ENCODE assay signal across 32 mouse cellular contexts in the genomic region with DNA sequence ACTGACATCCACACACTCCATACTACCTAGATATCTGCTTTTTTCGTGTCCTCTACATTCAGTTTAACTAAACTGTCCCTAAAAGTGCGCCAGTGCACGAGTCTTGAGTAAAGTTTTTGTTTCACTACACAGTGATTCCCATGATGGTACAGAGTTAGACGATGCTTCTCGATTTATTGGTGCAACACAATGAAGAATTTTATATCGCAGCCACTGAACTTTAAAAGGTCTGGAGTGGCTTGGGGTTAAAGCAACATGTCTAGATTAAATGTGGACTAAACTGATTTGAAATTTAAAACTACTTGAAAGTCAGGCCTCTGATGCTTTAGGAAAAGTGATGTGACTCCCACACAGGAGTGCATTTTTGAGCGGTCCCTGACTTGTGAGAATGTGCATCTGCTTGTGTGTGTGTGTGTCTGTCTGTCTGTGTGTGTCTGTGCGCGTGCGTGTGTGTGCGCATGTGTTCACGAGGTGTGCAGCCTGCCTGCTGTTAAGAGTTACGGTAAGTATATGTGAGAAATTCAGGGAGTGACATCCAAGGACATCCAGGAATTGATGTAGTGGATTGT.
"Had no signal": no experiment of that assay in that cellular context is flagged by ENCODE, and none has a peak within 500 bp of the region (broad histone marks: within the 10 kb centered on the region; RNA-seq: fewer than 3 reads in every experiment).

No protein-coding gene starts in this region.

- H3K9ac ChIP-seq: heart, embryonic 12.5 days; heart, embryonic 13.5 days; heart, embryonic 15.5 days; hindbrain, embryonic 12.5 days; hindbrain, embryonic 13.5 days; hindbrain, embryonic 14.5 days; hindbrain, embryonic 15.5 days; intestine, embryonic 15.5 days had no signal

- ATAC-seq: hindbrain, embryonic 16.5 days; hindbrain, postnatal 0 days; inflammation-experienced regulatory T-cells, adult 6 months; intestine, embryonic 15.5 days; intestine, embryonic 16.5 days; intestine, postnatal 0 days had no signal

- H3K9me3 ChIP-seq: heart, embryonic 10.5 days; heart, embryonic 12.5 days; heart, embryonic 13.5 days; heart, embryonic 15.5 days; hindbrain, embryonic 10.5 days; hindbrain, embryonic 12.5 days; hindbrain, embryonic 13.5 days; hindbrain, embryonic 15.5 days; intestine, embryonic 15.5 days had no signal

- H3K4me3 ChIP-seq: heart, adult 2 months; heart, embryonic 10.5 days; heart, embryonic 12.5 days; heart, embryonic 13.5 days; heart, embryonic 15.5 days; hindbrain, embryonic 10.5 days; hindbrain, embryonic 12.5 days; hindbrain, embryonic 13.5 days; hindbrain, embryonic 15.5 days; intestine, embryonic 15.5 days; layer of hippocampus, adult 2 months; left cerebral cortex, adult 2 months had no signal

- DNase-seq: heart, adult 18-20 months; heart, adult 2 months; heart, postnatal 10 days; heart, postnatal 14 days; heart, postnatal 36 days; heart, postnatal 4 days; kidney, adult 18-20 months; kidney, adult 2 months; kidney, adult 8-10 months; kidney, postnatal 10 days; kidney, postnatal 14 days; kidney, postnatal 36 days; layer of hippocampus, adult 9-11 months; layer of hippocampus, postnatal 36 days had no signal

- H3K36me3 ChIP-seq: heart, embryonic 10.5 days; heart, embryonic 12.5 days; heart, embryonic 13.5 days; heart, embryonic 15.5 days; hindbrain, embryonic 10.5 days; hindbrain, embryonic 12.5 days; hindbrain, embryonic 13.5 days; hindbrain, embryonic 15.5 days; intestine, embryonic 15.5 days had no signal

- H3K27ac ChIP-seq: heart, adult 2 months; heart, embryonic 10.5 days; heart, embryonic 13.5 days; heart, embryonic 15.5 days; hindbrain, embryonic 10.5 days; hindbrain, embryonic 12.5 days; hindbrain, embryonic 13.5 days; hindbrain, embryonic 14.5 days; hindbrain, embryonic 15.5 days; hindbrain, postnatal 0 days; intestine, embryonic 15.5 days; layer of hippocampus, adult 2 months; left cerebral cortex, adult 2 months had no signal

- H3K4me1 ChIP-seq: heart, embryonic 10.5 days; heart, embryonic 12.5 days; heart, embryonic 13.5 days; heart, embryonic 15.5 days; hindbrain, embryonic 15.5 days; intestine, embryonic 15.5 days had no signal

- H3K4me2 ChIP-seq: heart, embryonic 11.5 days; heart, embryonic 12.5 days; heart, embryonic 13.5 days; heart, embryonic 15.5 days; hindbrain, embryonic 12.5 days; hindbrain, embryonic 13.5 days; hindbrain, embryonic 14.5 days; hindbrain, embryonic 15.5 days; intestine, embryonic 15.5 days had no signal

- H3K27me3 ChIP-seq: heart, embryonic 12.5 days; heart, embryonic 13.5 days; heart, embryonic 15.5 days; hindbrain, embryonic 12.5 days; hindbrain, embryonic 13.5 days; hindbrain, embryonic 15.5 days; intestine, embryonic 15.5 days had no signal
